Comparison of ENCODE assay signal across 12 mouse cellular contexts in genomic region chr16:34930110-34930509, GRCm38 (mm10).
DNase-seq lines count a peak whose midpoint lies in the region; ATAC-seq and TF ChIP-seq lines count a peak whose summit lies in the region.
"Had no signal": no experiment of that assay in that cellular context is flagged by ENCODE, and none has a peak within 500 bp of the region (broad histone marks: within the 10 kb centered on the region; RNA-seq: fewer than 3 reads in every experiment).

No protein-coding gene starts in this region.

- H3K4me1 ChIP-seq in heart, adult 2 months (ENCODE audit: control insufficient read depth, insufficient read depth, low read length) = peaks cover 30% of the 10 kb centered on the region
- H3K4me1 ChIP-seq in heart, embryonic 12.5 days (replicated peaks) = peaks cover 64% of the 10 kb centered on the region
- H3K4me1 ChIP-seq in intestine, embryonic 14.5 days (replicated peaks; ENCODE audit: control insufficient read depth, insufficient read depth, low read length) = peaks cover 42% of the 10 kb centered on the region
- H3K4me1 ChIP-seq in lung, embryonic 16.5 days (replicated peaks; ENCODE audit: control insufficient read depth, insufficient read depth, low read length) = peaks cover 63% of the 10 kb centered on the region

- no peak for ATAC-seq in heart, embryonic 12.5 days (ENCODE audit: insufficient number of reproducible peaks, low FRiP score)
- ATAC-seq in intestine, embryonic 14.5 days (replicated peaks; ENCODE audit: low FRiP score, low TSS enrichment, low read depth) = no peak
- peak; percentile 46; the same call in 1 of the 2 replicates for ATAC-seq in lung, embryonic 16.5 days (ENCODE audit: low read depth)

- no peak overlapping the region for H3K4me2 ChIP-seq in heart, embryonic 12.5 days
- H3K4me2 ChIP-seq in intestine, embryonic 14.5 days (ENCODE audit: low read length) = no peak overlapping the region
- H3K4me2 ChIP-seq in lung, embryonic 16.5 days (ENCODE audit: low read depth, low read length) = peak overlapping the region; percentile 28; the same call in 1 of the 2 replicates
- H3K4me2 ChIP-seq: liver, embryonic 13.5 days had no signal

- no peaks in the 10 kb centered on the region for H3K79me2 ChIP-seq in heart, adult 2 months (replicated peaks; ENCODE audit: control insufficient read depth, insufficient read depth, low read length)

- intact Hi-C loops in heart, adult 2 months (cut with DNase I) = no loop called here

- no peak for TF ChIP-seq EP300 in heart, adult 2 months (IDR thresholded peaks at IDR 0.05; ENCODE audit: insufficient read depth, low read depth, low read length)

- 53% methylated on average over 7 of the region's 7 CpGs for WGBS in heart, adult 2 months
- WGBS in heart, embryonic 12.5 days = 64% methylated on average over 7 of the region's 7 CpGs
- 73% methylated on average over 7 of the region's 7 CpGs for WGBS in intestine, embryonic 14.5 days
- 38% methylated on average over 7 of the region's 7 CpGs for WGBS in lung, embryonic 16.5 days

- H3K36me3 ChIP-seq in heart, adult 2 months (ENCODE audit: control insufficient read depth, insufficient read depth, low read length) = peaks cover 3% of the 10 kb centered on the region; the same call in 1 of the 2 replicates
- no peaks in the 10 kb centered on the region for H3K36me3 ChIP-seq in heart, embryonic 12.5 days
- H3K36me3 ChIP-seq in intestine, embryonic 14.5 days (ENCODE audit: control insufficient read depth, insufficient read depth, low read length) = peaks cover 29% of the 10 kb centered on the region
- H3K36me3 ChIP-seq in lung, embryonic 16.5 days (ENCODE audit: control insufficient read depth, insufficient read depth, low read length) = no peaks in the 10 kb centered on the region; the same call in 1 of the 2 replicates
- H3K36me3 ChIP-seq: liver, embryonic 13.5 days had no signal

- H3K9me3 ChIP-seq in heart, embryonic 12.5 days (replicated peaks) = no peaks in the 10 kb centered on the region
- H3K9me3 ChIP-seq in intestine, embryonic 14.5 days (ENCODE audit: control insufficient read depth, low read length) = no peaks in the 10 kb centered on the region
- no peaks in the 10 kb centered on the region for H3K9me3 ChIP-seq in lung, embryonic 16.5 days (ENCODE audit: control insufficient read depth, low read length)
- H3K9me3 ChIP-seq: liver, embryonic 13.5 days had no signal

- H3K4me3 ChIP-seq in heart, adult 2 months = no peak overlapping the region
- no peak overlapping the region for H3K4me3 ChIP-seq in heart, embryonic 12.5 days
- no peak overlapping the region for H3K4me3 ChIP-seq in intestine, embryonic 14.5 days (ENCODE audit: low read depth, low read length)
- no peak overlapping the region for H3K4me3 ChIP-seq in lung, embryonic 16.5 days (ENCODE audit: low read length)
- H3K4me3 ChIP-seq: liver, embryonic 13.5 days had no signal

- H3K9ac ChIP-seq in heart, adult 2 months (ENCODE audit: low read depth, low read length) = no peak overlapping the region
- no peak overlapping the region for H3K9ac ChIP-seq in heart, embryonic 12.5 days
- H3K9ac ChIP-seq in intestine, embryonic 14.5 days (ENCODE audit: low read length) = no peak overlapping the region
- peak overlapping the region; percentile 29 for H3K9ac ChIP-seq in lung, embryonic 16.5 days (ENCODE audit: low read length)
- H3K9ac ChIP-seq: liver, embryonic 13.5 days had no signal

- no peaks in the 10 kb centered on the region for H3K27me3 ChIP-seq in heart, adult 2 months (ENCODE audit: control insufficient read depth, insufficient read depth, low read length)
- H3K27me3 ChIP-seq in heart, embryonic 12.5 days (replicated peaks) = peaks cover 67% of the 10 kb centered on the region
- no peaks in the 10 kb centered on the region for H3K27me3 ChIP-seq in intestine, embryonic 14.5 days (replicated peaks; ENCODE audit: control insufficient read depth, insufficient read depth, low read length)
- H3K27me3 ChIP-seq in lung, embryonic 16.5 days (ENCODE audit: control insufficient read depth, insufficient read depth, low read depth, low read length) = no peaks in the 10 kb centered on the region
- H3K27me3 ChIP-seq: liver, embryonic 13.5 days had no signal

- H3K27ac ChIP-seq in heart, adult 2 months = peak overlapping the region; percentile 69
- H3K27ac ChIP-seq in heart, embryonic 12.5 days (ENCODE audit: poor library complexity, severe bottlenecking) = no peak overlapping the region
- peak overlapping the region; percentile 43; the same call in 1 of the 2 replicates for H3K27ac ChIP-seq in intestine, embryonic 14.5 days (ENCODE audit: low read depth)
- H3K27ac ChIP-seq in lung, embryonic 16.5 days (ENCODE audit: low read length) = peak overlapping the region; percentile 72
- H3K27ac ChIP-seq: liver, embryonic 13.5 days had no signal

- TF ChIP-seq POLR2A in heart, adult 2 months (IDR thresholded peaks at IDR 0.05; ENCODE audit: insufficient read depth, low read depth, low read length) = no peak

- no peak for TF ChIP-seq CTCF in heart, adult 2 months (IDR thresholded peaks at IDR 0.05)

- no peak for DNase-seq in heart, adult 2 months
- DNase-seq in 3134 (ENCODE audit: extremely low read depth, insufficient read length, low spot score) = peak; percentile 69
- DNase-seq in intestine, embryonic 14.5 days (ENCODE audit: low spot score) = no peak
- DNase-seq in ovary, adult 18-20 months (ENCODE audit: low spot score) = no peak
- DNase-seq in cerebellum, postnatal 14 days = no peak
- DNase-seq in layer of hippocampus, postnatal 36 days = no peak
- DNase-seq: adrenal gland, adult 2 months; cerebellum, adult 11 months; liver, embryonic 13.5 days; thymus, postnatal 4 days had no signal
